Mouse (Mus musculus): Measurements from ENCODE around the gene Morc1.

Gene Morc1

GRCm38 (mm10) chr16:48474896-48475802 is 44.1 kb downstream of the Morc1 start:
- DNase-seq (ENCODE audit: low spot score) = no peak

GRCm38 (mm10) chr16:48479266-48479848 is 48.3 kb downstream of the Morc1 start:
- no peak for DNase-seq (ENCODE audit: low spot score)

- DNase-seq (ENCODE audit: low spot score) = no peak
Observed at GRCm38 (mm10) chr16:48516776-48517499, 85.9 kb downstream of the Morc1 start.

GRCm38 (mm10) chr16:48519569-48519968 is 88.5 kb downstream of the Morc1 start:
- no peak for DNase-seq (ENCODE audit: low spot score)

GRCm38 (mm10) chr16:48537108-48537507 is 106.1 kb downstream of the Morc1 start:
- no peak for DNase-seq (ENCODE audit: low spot score)

- no peak for DNase-seq (ENCODE audit: low spot score)
Observed at GRCm38 (mm10) chr16:48562290-48563080, 131.4 kb downstream of the Morc1 start.

GRCm38 (mm10) chr16:48570354-48570753 is 139.3 kb downstream of the Morc1 start:
- peak; percentile 26 for DNase-seq (ENCODE audit: low spot score)

- no peak for DNase-seq (ENCODE audit: low spot score)
Observed at GRCm38 (mm10) chr16:48574072-48574471, 143.0 kb downstream of the Morc1 start.

- DNase-seq (ENCODE audit: low spot score) = no peak
Observed at GRCm38 (mm10) chr16:48574499-48574898, 143.5 kb downstream of the Morc1 start.

GRCm38 (mm10) chr16:48585369-48585768 is 154.3 kb downstream of the Morc1 start:
- no peak for DNase-seq (ENCODE audit: low spot score)

GRCm38 (mm10) chr16:48594457-48594856 is 163.4 kb downstream of the Morc1 start:
- DNase-seq (ENCODE audit: low spot score) = no peak

- DNase-seq (ENCODE audit: low spot score) = no peak
Observed at GRCm38 (mm10) chr16:48595216-48595615, 164.2 kb downstream of the Morc1 start.

GRCm38 (mm10) chr16:48603735-48604211 is 172.7 kb downstream of the Morc1 start:
- DNase-seq (ENCODE audit: low spot score) = no peak

GRCm38 (mm10) chr16:48606476-48607038 is 175.5 kb downstream of the Morc1 start:
- no peak for DNase-seq (ENCODE audit: low spot score)

GRCm38 (mm10) chr16:48608224-48608623 is 177.2 kb downstream of the Morc1 start:
- no peak for DNase-seq (ENCODE audit: low spot score)

- no peak for DNase-seq (ENCODE audit: low spot score)
Observed at GRCm38 (mm10) chr16:48610866-48611265, 179.8 kb downstream of the Morc1 start.

GRCm38 (mm10) chr16:48611436-48611835 is 180.4 kb downstream of the Morc1 start:
- DNase-seq (ENCODE audit: low spot score) = no peak

GRCm38 (mm10) chr16:48613783-48614182 is 182.7 kb downstream of the Morc1 start:
- DNase-seq (ENCODE audit: low spot score) = no peak

GRCm38 (mm10) chr16:48620510-48620909 is 189.5 kb downstream of the Morc1 start:
- no peak for DNase-seq (ENCODE audit: low spot score)

- no peak for DNase-seq (ENCODE audit: low spot score)
Observed at GRCm38 (mm10) chr16:48621019-48621418, 190.0 kb downstream of the Morc1 start.

- no peak for DNase-seq (ENCODE audit: low spot score)
Observed at GRCm38 (mm10) chr16:48623447-48623846, 192.4 kb downstream of the Morc1 start.

Measured in left cerebral cortex, adult 11 months (tissue).